15 mouse cellular contexts compared by ENCODE assay signal in genomic region chr3:98039666-98040456, GRCm38 (mm10). TPM values are rescaled to one million over a fixed set of nuclear protein-coding genes. Genes with fewer than 3 reads are reported as not detected.
A peak's percentile ranks its signal among the peaks of the same experiment; 100 is the strongest.
DNase-seq lines count a peak whose midpoint lies in the region; TF ChIP-seq lines count a peak whose summit lies in the region.
"Had no signal": no experiment of that assay in that cellular context is flagged by ENCODE, and none has a peak within 500 bp of the region (broad histone marks: within the 10 kb centered on the region; RNA-seq: fewer than 3 reads in every experiment).

No protein-coding gene starts in this region.

- H3K4me1 ChIP-seq in kidney, adult 2 months (ENCODE audit: control insufficient read depth, insufficient read depth, low read length), result peaks cover 36% of the 10 kb centered on the region
- H3K4me1 ChIP-seq in bone marrow macrophage, adult 2 months (ENCODE audit: control insufficient read depth, insufficient read depth, low read length), result peaks cover 57% of the 10 kb centered on the region
- peaks cover 88% of the 10 kb centered on the region for H3K4me1 ChIP-seq in limb, embryonic 10.5 days

- WGBS in kidney, adult 2 months, result 50% methylated on average over 16 of the region's 16 CpGs
- 80% methylated on average over 16 of the region's 16 CpGs for WGBS in limb, embryonic 10.5 days

- DNase-seq in gastrocnemius, adult 2 months, result no peak
- no peak for DNase-seq in gastrocnemius, adult 18-20 months (ENCODE audit: low spot score)
- DNase-seq in kidney, adult 2 months, result no peak
- DNase-seq in kidney, postnatal 10 days, result no peak
- no peak for DNase-seq in limb, embryonic 10.5 days (ENCODE audit: low spot score)
- no peak for DNase-seq in urinary bladder, postnatal 14 days (ENCODE audit: low spot score)
- DNase-seq in adrenal gland, postnatal 36 days, result no peak
- DNase-seq: cerebellum, adult 9-11 months; retina, postnatal 1 day; thymus, postnatal 14 days had no signal

- H3K27me3 ChIP-seq in kidney, adult 2 months (replicated peaks; ENCODE audit: control insufficient read depth, insufficient read depth, low read length), result no peaks in the 10 kb centered on the region
- H3K27me3 ChIP-seq in limb, embryonic 10.5 days (ENCODE audit: low read depth, poor library complexity, severe bottlenecking), result no peaks in the 10 kb centered on the region
- H3K27me3 ChIP-seq: embryonic facial prominence, embryonic 12.5 days; hindbrain, embryonic 12.5 days; megakaryocyte, embryonic 14.5 days had no signal

- H3K4me3 ChIP-seq in gastrocnemius, adult 2 months, result no peak overlapping the region
- no peak overlapping the region for H3K4me3 ChIP-seq in kidney, adult 2 months (ENCODE audit: insufficient read depth, low read depth, low read length)
- H3K4me3 ChIP-seq in bone marrow macrophage, adult 2 months (ENCODE audit: insufficient read depth, low read length), result no peak overlapping the region
- no peak overlapping the region for H3K4me3 ChIP-seq in limb, embryonic 10.5 days
- H3K4me3 ChIP-seq: embryonic facial prominence, embryonic 12.5 days; hindbrain, embryonic 12.5 days; megakaryocyte, embryonic 14.5 days had no signal

- no peaks in the 10 kb centered on the region for H3K36me3 ChIP-seq in kidney, adult 2 months (ENCODE audit: control insufficient read depth, insufficient read depth, low read length)
- H3K36me3 ChIP-seq in limb, embryonic 10.5 days, result peaks cover 3% of the 10 kb centered on the region; the same call in 1 of the 2 replicates
- H3K36me3 ChIP-seq: embryonic facial prominence, embryonic 12.5 days; G1E; hindbrain, embryonic 12.5 days had no signal

- H3K9me3 ChIP-seq in limb, embryonic 10.5 days (replicated peaks), result no peaks in the 10 kb centered on the region
- H3K9me3 ChIP-seq: embryonic facial prominence, embryonic 12.5 days; hindbrain, embryonic 12.5 days had no signal

- no peak for TF ChIP-seq POLR2A in kidney, adult 2 months (IDR thresholded peaks at IDR 0.05; ENCODE audit: low read depth, low read length)
- no peak for TF ChIP-seq POLR2A in bone marrow macrophage, adult 2 months (IDR thresholded peaks at IDR 0.05; ENCODE audit: borderline replicate concordance, low read depth, low read length)

- H3K27ac ChIP-seq in gastrocnemius, adult 2 months, result peak overlapping the region; percentile 87
- H3K27ac ChIP-seq in kidney, adult 2 months (ENCODE audit: insufficient read depth, low read depth, low read length), result 0 out of 2 replicates have a peak overlapping the region, but pooled peaks have one; percentile 19
- H3K27ac ChIP-seq in bone marrow macrophage, adult 2 months (ENCODE audit: insufficient read depth, low read depth, low read length), result no peak overlapping the region
- H3K27ac ChIP-seq in limb, embryonic 10.5 days, result peak overlapping the region; percentile 37; the same call in 1 of the 2 replicates
- H3K27ac ChIP-seq: embryonic facial prominence, embryonic 12.5 days; hindbrain, embryonic 12.5 days had no signal

- intact Hi-C loops in gastrocnemius, adult 2 months (cut with DNase I), result loop anchor here (5.0 kb wide), 1 partner anchor 113 kb away; no protein-coding TSS in a partner anchor

- no peak for TF ChIP-seq CTCF in gastrocnemius, adult 2 months (IDR thresholded peaks at IDR 0.05)
- no peak for TF ChIP-seq CTCF in kidney, adult 2 months (conservative IDR thresholded peaks at IDR 0.05; ENCODE audit: insufficient read depth, insufficient read length, low read depth, low read length)
- TF ChIP-seq CTCF in bone marrow macrophage, adult 2 months (IDR thresholded peaks at IDR 0.05; ENCODE audit: low read depth, low read length), result 0 out of 2 replicates have a peak, but pooled peaks have one; percentile 2

RNA-seq across cellular contexts. Expression of gene Notch2, which starts 26.5 kb away (rescaled TPM):
- total RNA-seq in gastrocnemius, adult 2 months (2021), result 10 to 100 TPM in 1 of 2 experiments, 1 to 10 TPM in 1; 8.7 to 10.3 TPM
- 1 to 10 TPM; 6.6 to 8.3 TPM for total RNA-seq in gastrocnemius, adult 18-20 months (2021)
- polyA plus RNA-seq in kidney, adult 2 months (2012; rRNA removed), result 16.3 and 20.0 TPM in 2 replicates
- 69.2 and 82.2 TPM in 2 replicates for polyA plus RNA-seq in bone marrow macrophage, adult 2 months (2012; ENCODE audit: insufficient read depth, insufficient read length, missing spikeins)
- polyA plus RNA-seq in limb, embryonic 10.5 days (2016; fragmentation: Nextera tagmentation; extraction: Ambion mirVana), result 22.7 and 29.6 TPM in 2 replicates
- 10 to 100 TPM; 66.1 to 76.2 TPM for total RNA-seq in adrenal gland, postnatal 36 days (2021)
- polyA plus RNA-seq: G1E had no signal

Comparison
In these comparisons a context has a peak if more than half of its experiments do, and no peak if none do; other contexts are left out.
1. RNA of gene Notch2, which starts 26.5 kb away (total RNA-seq): 66.1 to 76.2 TPM in adrenal gland, postnatal 36 days; 8.7 to 10.3 TPM in gastrocnemius, adult 2 months and 6.6 to 8.3 TPM in gastrocnemius, adult 18-20 months; every median in the first group is over 4 times any median in the second.